Mouse (Mus musculus) gastrocnemius, adult 8-10 months (tissue): Measurements from ENCODE around the gene Nr4a1. TPM values are rescaled to one million over a fixed set of nuclear protein-coding genes. Genes with fewer than 3 reads are reported as not detected.

ENCODE experiments used
- DNase-seq, 2 experiments: peaks; one replicate each; pipeline ENCODE4 v3.0.0; 2022; ENCODE audit warnings: low spot score in 2 of 2
- total RNA-seq, 4 experiments: library from RNA; stranded (reverse); gene quantifications; 2 replicates each; pipeline ENCODE4 v1.2.4; 2022

Nr4a1 gene
- total RNA-seq, 4 experiments from 2014 or later = 114 to 232 (median 117) TPM

- DNase-seq = peak in 1 of 2 experiments; percentile 52
Measured at GRCm38 (mm10) chr15:101311087-101311770, 57.2 kb downstream of the Nr4a1 start.

GRCm38 (mm10) chr15:101312006-101312405, 57.9 kb downstream of the Nr4a1 start:
- DNase-seq = no peak

- no peak for DNase-seq
Measured at GRCm38 (mm10) chr15:101315378-101315777, 61.3 kb downstream of the Nr4a1 start.

GRCm38 (mm10) chr15:101315832-101316231, 61.8 kb downstream of the Nr4a1 start:
- DNase-seq = peak; percentile 86 to 88

- DNase-seq = no peak
Measured at GRCm38 (mm10) chr15:101316279-101316912, 62.3 kb downstream of the Nr4a1 start.

- no peak for DNase-seq
Measured at GRCm38 (mm10) chr15:101316913-101317813, 63.1 kb downstream of the Nr4a1 start.

- DNase-seq = no peak
Measured at GRCm38 (mm10) chr15:101317814-101318500, 63.9 kb downstream of the Nr4a1 start.

- no peak for DNase-seq
Measured at GRCm38 (mm10) chr15:101318889-101319765, 65.1 kb downstream of the Nr4a1 start.

- DNase-seq = no peak
Measured at GRCm38 (mm10) chr15:101320010-101320617, 66.0 kb downstream of the Nr4a1 start.

GRCm38 (mm10) chr15:101320618-101321041, 66.6 kb downstream of the Nr4a1 start:
- DNase-seq = peak in 1 of 2 experiments; percentile 57

GRCm38 (mm10) chr15:101321126-101321525, 67.1 kb downstream of the Nr4a1 start:
- DNase-seq = no peak

GRCm38 (mm10) chr15:101322106-101322505, 68.0 kb downstream of the Nr4a1 start:
- DNase-seq = no peak

- DNase-seq = no peak
Measured at GRCm38 (mm10) chr15:101322640-101323039, 68.6 kb downstream of the Nr4a1 start.

- no peak for DNase-seq
Measured at GRCm38 (mm10) chr15:101323511-101323910, 69.4 kb downstream of the Nr4a1 start.

Other genes with a start within 250 kb of the Nr4a1 start
- not detected for gene Gm47841, start 206.9 kb upstream of the Nr4a1 start, total RNA-seq
- gene Fignl2, start 175.7 kb upstream of the Nr4a1 start, total RNA-seq = under 1 TPM; 0.31 to 0.73 (median 0.59) TPM
- gene Ankrd33, start 138.5 kb upstream of the Nr4a1 start, total RNA-seq = not detected
- gene Acvrl1, start 125.7 kb upstream of the Nr4a1 start, total RNA-seq = 1 to 10 TPM; 6.6 to 9.5 (median 7.6) TPM
- 10 to 100 TPM; 33.0 to 44.0 (median 39.4) TPM for gene Acvr1b, start 80.2 kb upstream of the Nr4a1 start, total RNA-seq
- gene Grasp, start 30.1 kb upstream of the Nr4a1 start, total RNA-seq = 1 to 10 TPM; 3.0 to 5.4 (median 4.4) TPM
- gene Atg101, start 30.0 kb downstream of the Nr4a1 start, total RNA-seq = 10 to 100 TPM; 28.6 to 35.4 (median 31.8) TPM
- gene 6030408B16Rik, start 38.9 kb downstream of the Nr4a1 start, total RNA-seq = not detected
- 1 to 10 TPM; 1.1 to 3.4 (median 2.5) TPM for gene Krt80, start 115.9 kb downstream of the Nr4a1 start, total RNA-seq
- gene Krt7, start 156.8 kb downstream of the Nr4a1 start, total RNA-seq = not detected
- not detected for gene Krt87, start 184.5 kb downstream of the Nr4a1 start, total RNA-seq
- gene Krt88, start 193.5 kb downstream of the Nr4a1 start, total RNA-seq = not detected
- gene Krt81, start 209.5 kb downstream of the Nr4a1 start, total RNA-seq = not detected
- not detected for gene Krt86, start 219.2 kb downstream of the Nr4a1 start, total RNA-seq
- gene Krt83, start 237.2 kb downstream of the Nr4a1 start, total RNA-seq = not detected